Mouse (Mus musculus) heart, adult 11 months (tissue): ENCODE measurements around the gene Zc3h6.

Experiments used
- DNase-seq: peaks from one replicate; pipeline ENCODE4 v3.0.0; 2022

Gene Zc3h6

GRCm38 (mm10) chr2:129038426-129038936 lies 71.3 kb downstream of the Zc3h6 start:
- no peak for DNase-seq

DNA sequence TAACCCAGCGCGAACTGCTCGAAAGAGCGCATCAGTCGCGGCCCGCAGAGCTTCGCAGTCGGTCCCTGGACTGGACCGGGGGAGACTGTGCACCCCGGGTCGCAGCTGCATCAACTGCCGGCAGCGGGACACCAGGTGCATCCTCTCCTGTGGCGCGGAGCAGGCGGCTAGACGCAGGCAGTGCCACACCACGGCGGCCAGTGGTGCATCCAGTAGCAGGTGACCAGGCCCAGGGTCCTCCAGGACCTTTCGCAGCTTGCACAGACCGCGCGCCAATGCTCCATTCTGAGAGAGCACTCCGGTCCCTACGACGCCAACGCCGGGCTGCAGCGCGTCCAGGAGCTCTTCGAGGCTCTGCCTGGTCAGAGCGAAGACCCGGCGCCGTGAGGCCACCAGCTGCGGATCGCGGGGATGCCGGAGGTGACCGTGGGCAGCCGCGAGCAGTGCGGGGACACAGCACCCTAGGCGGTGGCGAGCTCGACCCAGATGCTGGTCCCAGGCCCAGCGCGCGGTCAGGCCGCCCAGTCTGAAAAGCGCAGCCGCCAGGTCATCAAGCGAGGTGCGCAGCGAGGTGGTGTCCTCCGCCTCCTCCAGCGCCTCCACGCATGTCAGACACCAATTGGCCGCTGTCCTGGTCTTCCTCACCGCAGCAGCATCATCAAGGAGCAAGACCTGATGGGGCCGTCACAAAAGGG lies 71.9 kb downstream of the Zc3h6 start:
- DNase-seq = peak; percentile 83

DNA sequence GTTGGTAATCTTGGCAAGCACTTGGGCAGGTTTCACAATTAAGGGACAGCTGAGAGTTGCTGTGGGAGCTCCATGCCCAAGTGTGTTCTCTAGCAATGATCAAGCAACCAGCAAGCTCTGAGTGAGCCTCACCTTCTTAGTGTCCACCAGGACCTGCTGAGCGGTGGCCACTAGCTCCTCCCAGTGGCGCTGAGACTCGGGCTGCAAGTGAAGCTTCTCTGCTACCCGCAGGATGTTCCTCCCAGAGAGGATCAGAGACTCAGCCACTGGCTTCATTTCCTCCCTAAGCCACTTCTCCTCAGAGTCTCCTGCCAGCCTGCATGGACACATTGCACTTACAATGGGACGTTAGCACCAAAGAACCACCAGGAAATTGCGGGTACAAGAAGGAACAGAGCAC lies 73.4 kb downstream of the Zc3h6 start:
- DNase-seq = peak; percentile 58

DNA sequence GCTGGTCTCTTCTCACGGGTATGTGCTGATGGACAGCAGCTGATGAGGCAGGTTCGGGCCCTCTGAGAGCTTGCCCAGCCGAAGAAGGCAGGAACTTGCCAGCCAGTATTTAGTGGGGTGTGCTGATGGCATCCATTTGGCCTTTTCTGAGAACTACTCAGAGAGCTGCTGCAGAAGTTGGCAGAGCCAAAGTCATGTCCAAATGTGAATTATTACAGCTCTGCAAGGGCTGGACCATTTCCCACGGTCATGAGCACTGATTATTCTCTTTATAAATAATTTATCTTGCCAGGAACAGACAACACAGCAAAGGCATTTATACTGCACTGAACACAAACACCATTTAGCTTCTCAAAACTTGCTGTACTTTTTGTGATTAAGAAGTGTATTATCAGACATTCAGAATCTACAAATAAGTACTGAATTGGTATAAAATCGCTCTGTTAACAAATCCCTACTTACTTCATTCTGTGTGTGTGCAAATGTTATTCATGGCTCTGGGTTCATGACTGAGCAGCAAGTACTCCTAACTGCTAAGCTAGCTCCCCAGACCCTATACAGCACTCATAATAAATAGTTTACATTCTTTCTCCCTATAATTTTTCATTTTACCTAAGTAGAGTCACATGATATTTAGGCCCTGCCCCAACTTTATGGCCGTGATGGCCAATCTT lies 79.1 kb downstream of the Zc3h6 start:
- peak; percentile 88 for DNase-seq

- peak; percentile 81 for DNase-seq
Observed at GRCm38 (mm10) chr2:129046846-129047196, 79.6 kb downstream of the Zc3h6 start.

- peak; percentile 59 for DNase-seq
Observed at GRCm38 (mm10) chr2:129047811-129048210, 80.6 kb downstream of the Zc3h6 start, which contains the start of gene Vinac1. Vinac1 (minus strand) TSS chr2:129048172.

- peak; percentile 24 for DNase-seq
Observed at GRCm38 (mm10) chr2:129052451-129052983, 85.3 kb downstream of the Zc3h6 start.

GRCm38 (mm10) chr2:129055741-129056140 lies 88.5 kb downstream of the Zc3h6 start:
- peak; percentile 53 for DNase-seq

DNA sequence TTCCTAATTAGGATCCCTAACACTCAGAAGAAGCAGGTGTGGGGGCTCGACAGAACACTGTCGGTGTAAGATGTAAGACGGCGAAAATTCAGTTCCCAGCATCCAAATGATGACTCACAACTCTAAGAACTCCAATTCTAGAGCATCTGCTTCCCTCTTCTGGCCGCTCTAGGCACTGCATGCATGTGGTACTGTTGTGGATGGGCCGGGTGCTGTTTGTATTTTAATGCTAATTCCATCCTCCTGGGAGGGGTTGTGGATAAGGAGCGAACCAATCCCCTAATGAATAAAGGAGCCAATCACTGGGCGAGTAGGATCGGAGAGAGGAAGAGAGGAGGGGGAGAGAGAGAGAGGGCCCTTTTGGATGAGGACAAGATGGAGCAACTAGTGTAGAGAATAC lies 89.4 kb downstream of the Zc3h6 start:
- DNase-seq = peak; percentile 71

DNA sequence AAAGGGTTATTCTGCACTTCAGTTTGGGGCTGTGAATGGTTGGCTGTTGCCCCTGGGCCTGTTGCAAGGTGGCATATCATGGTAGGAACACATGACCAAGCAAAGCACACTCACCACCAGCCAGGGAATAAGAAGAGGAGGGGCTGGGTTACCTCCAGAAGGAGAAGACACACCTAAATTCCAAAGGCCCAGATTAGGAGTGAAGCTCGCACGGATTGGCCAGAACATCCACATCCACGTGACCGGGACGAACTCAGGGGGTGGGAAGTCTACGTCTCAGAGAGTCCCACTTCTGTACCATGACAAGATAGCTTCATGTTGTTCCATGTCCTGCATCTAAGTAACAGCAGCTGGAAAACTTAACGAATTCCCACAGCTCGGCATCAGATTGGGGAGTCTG lies 90.1 kb downstream of the Zc3h6 start:
- peak; percentile 27 for DNase-seq

- peak; percentile 55 for DNase-seq
Observed at GRCm38 (mm10) chr2:129057920-129058361, 90.7 kb downstream of the Zc3h6 start.

- peak; percentile 44 for DNase-seq
Observed at GRCm38 (mm10) chr2:129061456-129062059, 94.4 kb downstream of the Zc3h6 start.

DNA sequence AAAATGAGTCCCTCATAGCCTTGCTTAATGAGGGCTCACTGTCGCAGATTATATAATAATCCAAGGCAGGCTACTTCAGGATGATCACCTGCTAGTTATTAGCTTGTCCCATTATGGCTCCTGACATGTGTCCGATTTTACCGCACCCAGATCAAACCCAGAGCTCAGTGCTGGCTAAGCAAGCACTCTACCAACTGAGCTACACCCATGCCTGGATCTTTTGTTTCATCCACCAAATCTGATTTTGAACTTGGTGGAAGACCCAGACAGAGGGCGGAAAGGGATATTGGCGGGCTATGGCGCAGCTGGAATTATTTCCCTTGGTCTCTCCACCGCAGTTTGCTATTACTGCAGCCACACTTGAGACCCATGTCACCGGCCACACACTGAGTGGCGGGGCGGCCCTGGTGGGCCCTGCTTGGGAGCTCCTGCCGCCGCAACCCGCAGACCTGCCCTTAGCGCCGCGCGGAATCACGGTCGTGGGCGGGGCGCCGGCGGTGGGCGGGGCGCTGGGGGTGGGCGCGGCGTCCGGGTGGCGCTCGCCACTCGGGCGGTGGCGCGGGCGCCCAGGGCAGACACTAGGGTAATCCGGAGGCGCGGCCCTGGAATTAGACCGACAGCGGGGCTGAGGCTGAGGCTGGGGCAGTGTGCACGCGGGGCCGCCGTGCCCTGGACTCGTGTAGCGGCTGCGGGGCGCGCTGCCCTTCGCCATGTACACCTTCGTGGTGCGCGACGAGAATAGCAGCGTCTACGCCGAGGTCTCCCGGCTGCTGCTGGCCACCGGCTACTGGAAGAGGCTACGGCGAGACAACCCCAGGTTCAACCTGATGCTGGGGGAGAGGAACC lies 98.5 kb downstream of the Zc3h6 start, which contains the start of gene Ttl:
Gene Ttl (plus strand): TSS at position 506 of the 846 bp plus-strand sequence.
- DNase-seq = peak; percentile 98

- peak; percentile 95 for DNase-seq
Observed at GRCm38 (mm10) chr2:129066326-129066725, 99.1 kb downstream of the Zc3h6 start.
